Mouse (Mus musculus) left cerebral cortex, adult 2 months (tissue): ENCODE measurements around the gene Mrvi1. TPM values are rescaled to one million over a fixed set of nuclear protein-coding genes. Genes with fewer than 3 reads are reported as not detected.

Experiments
- DNase-seq, 2 experiments: peaks; one replicate each; pipeline ENCODE4 v3.0.0; 2021 to 2022; ENCODE audit warnings: low spot score in 2 of 2, mixed read lengths in 1 of 2; ENCODE audit errors: extremely low spot score in 1 of 2
- H3K27ac ChIP-seq: fragments of 200-600 bp; 2 replicates; pipeline ENCODE4 v1.8.1; 2022
- H3K4me3 ChIP-seq: fragments of 200-600 bp; 2 replicates; pipeline ENCODE4 v1.8.1; 2022
- CTCF ChIP-seq: fragments of 200-600 bp; IDR thresholded peaks from 2 replicates; pipeline ENCODE4 v1.8.1; 2022; ENCODE audit warnings: antibody characterized with exemption, mild to moderate bottlenecking, moderate library complexity
- intact Hi-C: fragments of 180-260 bp; cut with DNase I; formaldehyde crosslinking; loops from one replicate; pipeline ENCODE4 v1.15.1; 2025
- total RNA-seq, 2 experiments: library from RNA; stranded (reverse); gene quantifications; 2 replicates each; pipeline ENCODE4 v1.2.3; 2021

The Mrvi1 gene
- total RNA-seq, 2 experiments from 2014 or later, result 1.4 to 4.3 TPM

DNA sequence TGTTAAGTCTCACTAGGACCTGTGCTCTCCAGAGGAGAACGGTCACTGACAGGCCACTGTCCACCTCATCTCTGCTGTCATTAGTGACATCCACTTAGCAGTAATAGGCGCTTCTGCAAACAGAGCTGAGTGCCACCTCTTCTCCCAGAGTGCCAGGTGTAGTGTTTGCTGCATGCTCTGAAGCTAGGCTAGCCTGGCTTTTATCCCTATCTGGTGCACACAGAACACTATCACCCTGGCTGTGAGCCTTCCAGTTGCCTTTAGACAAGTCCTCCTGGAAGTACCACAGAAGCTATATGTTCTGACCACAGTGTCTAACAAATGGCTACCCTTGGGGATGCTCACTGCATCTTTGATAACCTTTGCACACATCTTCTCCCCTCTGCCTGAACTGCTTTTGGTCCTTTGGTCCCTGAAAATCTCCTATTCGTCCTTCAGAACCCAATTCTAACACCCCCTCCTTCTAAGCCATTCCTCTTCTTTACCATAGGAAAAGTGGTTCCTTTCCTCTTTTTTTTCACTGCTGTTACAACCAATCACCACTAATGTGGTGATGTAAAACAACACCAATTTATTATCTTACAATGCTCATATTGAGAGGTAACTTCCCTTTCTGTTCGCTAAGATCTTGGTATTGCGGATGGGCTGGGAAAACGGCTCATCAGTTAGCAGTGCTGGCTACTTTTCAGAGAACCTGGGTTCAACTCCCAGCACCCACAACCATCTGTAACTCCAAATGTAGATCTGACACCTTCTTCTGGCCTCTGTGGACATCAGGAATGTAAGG is 28.0 kb downstream of the Mrvi1 start:
- DNase-seq, result no peak
- intact Hi-C loops, result no loop called here
- H3K4me3 ChIP-seq, result no peak overlapping the region
- H3K27ac ChIP-seq, result no peak overlapping the region
- TF ChIP-seq CTCF, result no peak

DNA sequence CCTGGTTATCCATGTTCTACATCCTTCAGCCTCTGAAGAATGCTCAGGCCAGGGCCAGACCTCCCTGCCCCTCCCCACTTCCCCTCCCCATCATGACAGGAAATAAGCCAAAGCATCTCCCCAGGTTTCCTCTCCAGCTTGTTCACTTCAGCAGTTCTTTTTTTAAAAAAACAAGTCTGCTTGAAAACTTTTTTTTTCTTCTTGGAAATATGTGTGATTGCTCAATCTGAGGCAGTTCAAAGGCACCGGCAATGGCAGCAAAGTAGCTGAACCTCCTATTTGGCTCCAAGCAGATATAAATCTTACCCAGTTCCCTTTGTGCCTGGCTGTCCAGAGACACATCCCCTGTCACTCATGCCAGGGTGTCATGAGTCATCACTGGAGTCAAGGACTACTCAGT is 29.1 kb downstream of the Mrvi1 start:
- H3K4me3 ChIP-seq, result no peak overlapping the region
- DNase-seq, result no peak
- intact Hi-C loops, result no loop called here
- no peak overlapping the region for H3K27ac ChIP-seq
- no peak for TF ChIP-seq CTCF

DNA sequence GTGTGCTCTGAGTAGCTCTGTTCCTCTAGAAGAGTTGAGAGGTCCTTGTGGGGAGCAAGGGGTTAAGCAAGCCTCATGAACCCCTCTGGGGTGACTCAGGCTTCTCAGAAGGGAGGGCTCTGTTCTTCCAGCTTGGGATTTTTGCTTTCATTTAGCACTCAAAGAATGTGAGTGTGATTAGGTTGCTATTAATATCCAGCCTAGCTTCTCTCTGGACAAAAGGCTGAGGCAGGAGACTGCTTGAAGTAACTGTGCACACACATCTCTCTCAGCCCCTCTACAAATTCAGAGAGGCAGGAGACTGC is 31.7 kb downstream of the Mrvi1 start:
- no peak for DNase-seq
- TF ChIP-seq CTCF, result no peak
- intact Hi-C loops, result no loop called here
- Histone ChIP-seq H3K4me3 (no peak overlapping the region), H3K27ac (no peak overlapping the region)

- intact Hi-C loops, result loop anchor here (5.0 to 10.0 kb wide), 2 partner anchors 133 to 225 kb away; no protein-coding TSS in a partner anchor
Observed at GRCm38 (mm10) chr7:110949785-110950620, 32.3 kb downstream of the Mrvi1 start.

GRCm38 (mm10) chr7:110948579-110948978 is 33.7 kb downstream of the Mrvi1 start:
- Histone ChIP-seq H3K4me3 (no peak overlapping the region), H3K27ac (no peak overlapping the region)
- intact Hi-C loops, result loop anchor here (5.0 to 10.0 kb wide), 2 partner anchors 131 to 224 kb away; no protein-coding TSS in a partner anchor
- DNase-seq, result no peak
- no peak for TF ChIP-seq CTCF

More at GRCm38 (mm10) chr7:110949785-110950620, 32.3 kb downstream of the Mrvi1 start:
- Histone ChIP-seq H3K27ac (no peak overlapping the region), H3K4me3 (no peak overlapping the region)
- no peak for TF ChIP-seq CTCF
- no peak for DNase-seq

DNA sequence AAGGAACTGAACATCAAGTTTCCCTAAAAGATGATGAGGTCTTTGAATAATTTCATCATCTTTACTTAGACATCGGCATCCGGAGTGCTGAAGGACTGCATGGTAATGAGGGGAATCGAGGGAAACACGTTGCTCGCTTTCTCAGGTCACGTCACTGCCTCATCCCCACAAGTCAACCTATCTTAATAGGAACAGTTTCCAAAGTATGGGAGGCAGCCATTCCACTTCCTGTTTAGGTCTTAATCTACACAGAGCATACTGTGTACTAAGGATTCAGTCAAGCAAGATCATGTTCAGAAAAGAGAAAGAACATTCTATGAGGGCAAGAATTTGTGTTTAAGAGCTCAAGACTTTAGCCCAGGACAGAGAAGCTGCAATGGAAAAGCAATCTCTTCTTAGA is 34.6 kb downstream of the Mrvi1 start:
- intact Hi-C loops, result loop anchor here (5.0 to 10.0 kb wide), 2 partner anchors 130 to 223 kb away; no protein-coding TSS in a partner anchor
- no peak overlapping the region for H3K27ac ChIP-seq
- no peak for DNase-seq
- H3K4me3 ChIP-seq, result no peak overlapping the region
- no peak for TF ChIP-seq CTCF

- TF ChIP-seq CTCF, result peak; percentile 55
- Histone ChIP-seq H3K27ac (no peak overlapping the region), H3K4me3 (no peak overlapping the region)
- DNase-seq, result no peak
- intact Hi-C loops, result loop anchor here (5.0 to 10.0 kb wide), 2 partner anchors 129 to 222 kb away; no protein-coding TSS in a partner anchor
Observed at GRCm38 (mm10) chr7:110946731-110947130, 35.5 kb downstream of the Mrvi1 start.

GRCm38 (mm10) chr7:110944321-110944720 is 37.9 kb downstream of the Mrvi1 start:
- intact Hi-C loops, result loop anchor here (10.0 kb wide), 1 partner anchor 220 kb away; no protein-coding TSS in a partner anchor
- Histone ChIP-seq H3K4me3 (no peak overlapping the region), H3K27ac (no peak overlapping the region)
- no peak for TF ChIP-seq CTCF
- DNase-seq, result no peak

GRCm38 (mm10) chr7:110941701-110942530 is 40.3 kb downstream of the Mrvi1 start:
- no peak for DNase-seq
- Histone ChIP-seq H3K4me3 (no peak overlapping the region), H3K27ac (no peak overlapping the region)
- intact Hi-C loops, result loop anchor here (10.0 kb wide), 1 partner anchor 217 kb away; no protein-coding TSS in a partner anchor
- no peak for TF ChIP-seq CTCF

GRCm38 (mm10) chr7:110941116-110941521 is 41.1 kb downstream of the Mrvi1 start:
- TF ChIP-seq CTCF, result no peak
- intact Hi-C loops, result loop anchor here (10.0 kb wide), 1 partner anchor 216 kb away; no protein-coding TSS in a partner anchor
- DNase-seq, result no peak
- H3K4me3 ChIP-seq, result no peak overlapping the region
- H3K27ac ChIP-seq, result no peak overlapping the region
